Mouse (Mus musculus) frontal cortex, postnatal 14 days (tissue): ENCODE results near the gene Gm47791.

ENCODE experiments used
- DNase-seq, 2 experiments: peaks; one replicate each; pipeline ENCODE4 v3.0.0; 2022; ENCODE audit warnings: low spot score in 2 of 2

The Gm47791 gene

DNA sequence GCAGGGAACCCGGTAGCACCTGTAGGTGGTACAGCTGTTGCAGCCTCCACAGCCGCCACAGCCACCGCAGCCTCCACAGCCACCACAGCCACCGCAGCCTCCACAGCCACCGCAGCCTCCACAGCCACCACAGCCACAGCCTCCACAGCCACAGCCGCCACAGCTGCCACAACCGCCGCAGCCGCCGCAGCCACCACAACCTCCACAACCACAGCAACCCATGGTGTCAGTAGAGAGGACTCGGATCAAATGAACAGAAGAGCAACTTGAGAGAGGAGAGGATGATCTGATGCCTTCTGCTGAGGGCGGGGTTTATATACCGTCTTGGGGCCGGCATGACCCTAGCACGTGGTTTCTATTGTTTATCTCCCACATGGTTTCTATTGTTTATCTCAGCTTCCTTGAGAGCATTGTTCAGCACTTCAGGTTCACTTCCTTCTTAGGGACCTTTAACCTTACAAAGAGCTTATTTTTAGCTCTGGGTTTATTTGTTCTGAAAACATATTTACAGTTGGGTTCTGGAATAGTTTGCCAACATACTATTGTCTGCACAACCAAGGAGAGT, at the start of gene Gm47791:
TSS of gene Gm47791 (minus strand) at position 222 of the 565 bp plus-strand sequence.
- no peak for DNase-seq

DNA sequence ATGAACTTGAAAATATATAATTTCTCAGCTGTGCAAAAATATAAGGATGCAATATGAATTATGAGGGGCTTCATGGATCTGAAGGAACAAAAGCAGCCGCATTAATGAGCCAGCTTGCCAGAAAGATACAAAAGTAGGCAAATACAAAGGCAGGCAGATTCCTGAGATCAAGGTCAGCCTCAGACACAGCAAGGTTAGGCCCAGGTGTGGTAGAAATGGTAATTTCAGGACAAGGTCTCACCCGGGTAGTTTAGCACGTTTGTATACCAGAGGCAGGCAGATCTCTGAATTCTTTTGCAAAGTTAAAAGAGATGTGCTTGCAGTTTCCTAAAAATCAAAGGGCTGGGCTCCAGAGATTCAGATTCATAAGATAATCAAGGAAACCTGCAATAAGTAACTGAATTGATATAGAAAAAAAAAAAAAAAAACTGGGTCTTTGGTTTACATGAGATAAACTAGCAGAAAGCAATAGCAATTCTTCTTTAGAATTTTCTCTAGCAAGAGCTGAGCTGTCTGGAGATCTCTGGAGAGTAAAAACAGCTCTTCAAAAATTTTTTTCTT, 49.7 kb upstream of the Gm47791 start:
- DNase-seq, result no peak

DNA sequence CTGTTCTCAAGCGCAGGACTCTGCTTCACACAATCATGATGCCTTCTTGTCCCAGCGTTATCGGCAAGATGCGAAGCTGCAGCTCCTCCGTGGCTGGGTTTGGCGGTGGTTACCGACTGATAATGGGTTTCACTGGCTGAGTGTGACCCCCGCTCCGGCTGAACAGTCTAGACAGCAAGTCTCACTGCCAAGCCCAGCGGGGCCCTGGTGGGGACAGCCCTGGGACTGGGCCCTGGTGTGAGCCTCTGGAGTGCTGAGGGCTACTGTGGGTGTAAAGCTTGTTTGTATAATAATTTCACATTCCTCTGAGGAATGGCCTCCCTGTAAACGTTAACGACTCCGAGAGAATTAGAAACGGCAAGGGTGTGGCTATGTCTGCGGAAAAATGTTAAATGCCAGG, 49.1 kb upstream of the Gm47791 start:
- DNase-seq, result no peak

DNA sequence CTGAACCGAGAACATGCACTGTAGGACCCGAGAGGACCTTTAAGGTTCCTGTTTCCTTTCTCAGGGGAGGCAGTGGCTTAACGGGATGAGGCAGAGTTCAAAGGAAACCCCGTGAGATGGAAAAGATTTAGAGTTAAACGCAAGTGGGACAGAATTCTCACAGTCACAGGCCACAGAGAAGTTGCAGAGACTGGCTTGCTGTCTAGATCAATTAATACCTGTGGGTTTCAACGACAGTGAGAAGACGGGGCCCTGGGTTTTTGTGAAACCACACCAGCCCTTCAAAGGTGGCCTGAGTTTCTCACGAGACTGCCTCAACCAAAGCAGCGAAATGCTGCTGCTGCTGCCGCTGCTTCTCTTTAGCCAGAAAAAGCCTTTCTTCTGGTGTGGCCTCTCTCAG, 48.3 kb upstream of the Gm47791 start:
- DNase-seq, result no peak

DNA sequence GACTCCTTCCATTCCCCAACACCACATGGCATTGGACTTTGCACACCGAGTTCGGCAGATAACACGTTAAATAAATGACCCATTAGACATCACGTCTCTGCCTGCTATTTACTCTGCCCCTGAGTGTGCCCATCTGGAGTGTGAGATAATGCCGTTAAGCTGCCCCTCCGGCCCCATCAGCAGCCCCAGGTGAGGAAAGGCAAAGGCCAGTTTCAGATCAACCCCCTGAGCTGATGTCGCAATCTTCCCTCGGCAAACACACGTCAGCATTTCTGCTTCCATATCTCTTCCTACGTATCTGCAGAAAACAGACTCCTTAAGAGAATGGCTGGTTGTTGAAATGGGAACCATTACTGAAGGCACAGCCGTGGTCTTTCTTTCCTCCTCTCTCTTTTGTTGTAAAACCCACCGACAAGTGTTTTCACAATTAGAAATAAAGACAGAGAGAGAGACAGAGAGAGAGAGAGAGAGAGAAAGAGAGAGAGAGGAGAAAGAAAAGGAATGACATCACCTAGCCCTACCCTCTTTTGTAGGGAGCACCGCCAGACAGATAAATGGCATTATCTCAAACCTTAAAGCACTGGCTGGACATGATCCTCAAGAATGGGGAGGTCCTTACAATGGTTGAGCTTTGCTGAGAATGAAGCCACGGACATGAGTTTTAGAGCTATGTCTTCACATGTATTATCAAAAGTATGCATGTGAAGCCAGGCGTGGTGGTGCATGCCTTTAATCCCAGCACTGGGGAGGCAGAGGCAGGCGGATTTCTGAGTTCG, 45.1 kb upstream of the Gm47791 start:
- DNase-seq, result no peak

DNA sequence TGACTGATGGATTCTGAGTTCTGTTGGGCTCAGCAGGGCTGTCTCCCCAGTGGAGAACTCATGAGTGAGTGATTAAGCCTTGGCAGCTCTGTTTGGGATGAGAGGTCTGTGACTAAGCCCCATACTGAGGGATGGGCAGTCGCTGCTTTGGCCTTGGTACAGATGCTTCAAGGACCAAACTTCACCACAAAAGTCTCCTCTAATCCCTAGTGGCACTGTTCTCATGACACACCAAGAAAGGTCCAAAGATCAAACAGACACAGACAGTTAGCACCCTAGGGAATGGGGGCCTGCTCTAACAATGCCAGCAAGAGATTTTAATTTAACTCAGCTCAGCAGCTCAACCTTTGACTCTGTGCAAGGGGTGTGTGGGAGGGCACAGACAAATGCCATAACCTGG, 40.7 kb upstream of the Gm47791 start:
- no peak for DNase-seq

DNA sequence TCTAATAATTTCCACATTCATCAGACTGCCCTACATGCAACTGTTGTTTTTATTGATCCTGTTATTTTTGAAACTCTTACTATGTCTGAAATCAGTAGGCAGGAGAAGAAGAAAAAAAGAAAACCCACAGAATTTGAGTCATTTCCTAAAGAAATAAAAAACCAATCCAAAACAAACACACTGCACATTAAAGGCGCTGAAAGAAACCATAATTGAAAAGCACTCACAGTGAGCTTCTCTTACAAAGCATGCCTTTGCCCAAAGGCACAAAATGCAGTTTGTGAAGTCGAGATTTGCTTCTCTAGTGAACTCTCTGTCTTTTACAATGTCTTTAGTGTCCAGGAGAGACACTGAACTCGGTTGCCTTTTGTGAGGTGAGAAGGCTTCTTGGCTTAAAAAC, 37.5 kb upstream of the Gm47791 start:
- DNase-seq, result no peak

DNA sequence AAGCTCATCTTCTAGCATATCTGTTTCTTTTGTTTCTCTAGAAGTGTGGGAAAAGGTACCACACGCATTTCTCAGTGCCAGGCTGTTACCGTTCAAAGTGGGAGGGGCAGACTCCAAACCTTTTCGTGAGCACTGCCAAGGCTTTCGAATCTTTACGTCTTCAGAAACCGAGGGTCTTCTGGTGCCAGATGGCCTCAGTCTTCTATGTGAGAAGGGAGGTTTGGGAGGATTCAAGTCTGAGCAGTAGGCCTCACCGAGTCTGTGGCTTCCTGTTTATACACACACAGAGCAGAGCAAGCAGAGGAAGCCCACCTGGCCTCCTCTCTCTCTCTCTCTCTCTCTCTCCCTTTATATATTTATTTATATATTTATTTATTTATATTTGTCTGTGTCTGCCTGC, 36.2 kb upstream of the Gm47791 start:
- no peak for DNase-seq

DNA sequence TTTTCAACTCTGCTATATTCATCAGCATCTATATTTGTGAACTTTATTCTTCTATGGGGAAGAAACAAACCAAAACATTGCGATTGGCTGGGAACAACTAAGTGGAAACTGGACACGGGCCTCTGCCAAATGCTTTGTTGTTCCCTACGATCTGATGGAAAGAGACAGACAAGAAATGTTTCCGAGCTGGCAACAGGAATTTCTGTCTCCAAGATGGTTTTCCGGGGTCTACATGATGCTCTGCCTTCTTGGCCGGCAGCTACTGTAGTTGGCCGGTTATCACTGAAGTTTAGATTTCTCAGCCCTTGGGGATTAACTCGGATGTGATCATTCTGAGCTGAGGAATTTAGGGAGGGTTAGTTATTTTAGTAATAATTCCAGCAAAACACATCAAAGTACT, 35.3 kb upstream of the Gm47791 start:
- no peak for DNase-seq

DNA sequence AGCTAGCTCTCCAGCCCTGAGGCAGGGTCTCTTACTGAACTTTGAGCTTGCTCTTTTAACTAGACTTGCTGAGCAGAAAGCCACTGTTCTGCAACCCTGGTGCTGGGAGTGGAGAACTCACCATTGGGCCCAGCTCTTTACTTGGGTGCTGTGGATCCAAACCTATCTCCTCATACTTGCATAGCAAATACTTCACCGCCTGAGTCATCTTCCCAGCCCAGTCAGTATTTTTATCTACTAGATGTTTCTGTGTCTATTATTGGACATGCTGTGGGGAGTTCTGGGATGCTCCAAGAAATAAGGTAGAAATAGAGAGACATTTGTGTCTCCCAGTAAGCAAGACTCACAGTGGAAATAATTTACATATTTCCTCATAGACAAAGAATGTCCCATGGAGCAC, 33.0 kb upstream of the Gm47791 start:
- DNase-seq, result no peak

DNA sequence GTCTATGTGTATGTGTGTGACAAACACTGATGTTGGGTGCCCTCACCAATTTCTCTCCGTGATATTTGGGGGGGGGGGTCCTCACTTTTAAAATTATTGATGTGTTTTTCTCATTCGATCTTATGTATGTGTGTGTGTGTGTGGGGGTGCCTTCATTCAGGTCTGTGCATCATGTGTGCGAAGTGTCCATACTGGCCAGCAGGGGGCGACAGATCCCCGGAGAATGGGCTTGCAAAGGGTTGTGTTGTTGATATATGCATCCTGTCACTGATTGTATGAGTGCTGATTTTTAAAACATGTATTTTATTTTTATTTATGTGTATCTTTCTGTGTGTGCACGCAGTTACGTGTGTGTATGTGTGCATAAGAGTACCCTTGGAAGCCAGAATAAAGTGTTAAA, 32.6 kb upstream of the Gm47791 start:
- DNase-seq, result no peak

DNA sequence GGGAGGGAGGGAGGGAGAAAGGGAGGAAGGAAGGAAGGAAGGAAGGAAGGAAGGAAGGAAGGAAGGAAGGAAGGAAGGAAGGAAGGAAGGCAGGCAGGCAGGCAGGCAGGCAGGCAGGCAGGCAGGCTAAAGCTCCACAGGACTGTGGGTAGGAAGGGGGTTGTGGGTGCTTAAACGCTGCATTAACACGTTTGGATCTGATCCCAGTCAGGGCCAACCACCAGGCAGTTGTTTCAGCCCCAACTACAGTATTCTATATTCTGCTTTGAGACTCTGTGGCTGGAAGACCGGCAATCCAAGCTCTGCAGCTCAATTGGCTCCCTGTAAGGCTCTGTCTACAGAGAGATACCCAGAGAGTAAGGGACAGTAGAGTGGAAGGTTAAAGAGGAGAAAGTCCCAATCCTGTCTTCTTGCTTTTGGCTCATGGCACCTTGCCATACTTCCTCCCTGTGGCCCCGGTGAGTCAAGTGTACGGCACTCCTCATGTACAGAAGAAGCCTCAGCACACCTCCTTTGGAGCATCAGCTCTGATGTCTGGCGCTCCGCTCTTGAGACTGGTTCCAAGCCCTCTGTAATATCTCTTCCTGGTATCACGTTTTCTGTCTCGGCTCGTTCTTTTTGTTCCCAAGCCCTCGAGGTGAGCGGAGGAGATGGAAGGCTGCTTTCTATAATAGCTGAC, 30.2 kb upstream of the Gm47791 start:
- no peak for DNase-seq

DNA sequence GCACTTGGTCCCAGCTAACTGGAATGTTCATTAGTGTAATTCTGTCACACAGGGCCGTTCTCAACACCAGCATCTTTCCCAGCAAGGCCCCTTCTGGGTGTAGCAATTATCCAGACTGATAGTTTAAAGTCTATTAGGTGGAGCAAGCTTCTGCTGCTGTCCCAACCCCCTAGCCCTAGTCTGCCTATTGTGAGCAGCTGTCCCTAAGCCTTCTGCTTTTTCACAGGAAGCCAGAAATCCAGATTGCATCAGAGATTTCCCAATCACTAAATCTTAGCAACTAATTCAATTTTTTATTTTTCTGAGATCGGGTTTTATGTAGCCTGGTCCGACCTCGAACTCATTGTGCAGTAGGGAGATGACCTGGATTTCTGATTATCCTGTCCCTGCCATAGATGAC, 27.9 kb upstream of the Gm47791 start:
- no peak for DNase-seq

DNA sequence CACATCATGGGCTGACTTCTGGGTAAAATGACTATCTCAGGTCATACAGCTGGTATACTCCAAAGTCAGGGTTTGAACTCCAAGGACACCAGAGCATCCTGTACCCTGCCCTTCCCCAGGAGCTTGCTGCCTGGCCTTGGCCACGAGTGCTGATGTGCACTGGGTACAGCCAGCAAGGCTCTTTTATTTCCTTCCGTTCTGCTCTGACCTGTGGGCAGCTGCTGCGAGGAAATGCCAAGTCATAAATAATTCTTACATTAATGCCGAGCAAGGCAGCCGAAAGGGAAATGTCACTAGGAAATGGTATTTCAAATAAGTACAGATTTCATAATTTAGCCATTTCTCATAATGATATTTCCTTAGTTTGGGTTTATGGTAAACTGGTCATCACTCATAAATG, 27.3 kb upstream of the Gm47791 start:
- DNase-seq, result no peak

DNA sequence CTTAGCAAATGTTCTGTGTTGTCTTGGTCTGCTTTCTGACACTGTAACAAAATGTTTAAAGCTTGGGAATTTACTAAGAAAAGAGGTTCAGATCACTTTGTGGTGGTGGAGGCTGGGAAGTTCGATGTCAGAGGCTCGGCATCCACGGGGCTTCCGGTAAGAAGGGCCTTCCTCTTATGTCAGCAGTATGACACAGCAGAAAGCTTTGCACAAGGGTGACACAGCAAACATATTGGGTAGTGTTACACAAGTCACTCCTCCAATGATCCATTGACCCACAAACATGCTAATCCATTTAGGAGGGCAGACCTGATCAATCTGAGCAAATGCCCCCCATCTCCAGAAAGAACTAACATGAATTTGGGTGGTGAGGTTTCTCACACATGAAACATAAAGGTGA, 26.0 kb upstream of the Gm47791 start:
- DNase-seq, result no peak

DNA sequence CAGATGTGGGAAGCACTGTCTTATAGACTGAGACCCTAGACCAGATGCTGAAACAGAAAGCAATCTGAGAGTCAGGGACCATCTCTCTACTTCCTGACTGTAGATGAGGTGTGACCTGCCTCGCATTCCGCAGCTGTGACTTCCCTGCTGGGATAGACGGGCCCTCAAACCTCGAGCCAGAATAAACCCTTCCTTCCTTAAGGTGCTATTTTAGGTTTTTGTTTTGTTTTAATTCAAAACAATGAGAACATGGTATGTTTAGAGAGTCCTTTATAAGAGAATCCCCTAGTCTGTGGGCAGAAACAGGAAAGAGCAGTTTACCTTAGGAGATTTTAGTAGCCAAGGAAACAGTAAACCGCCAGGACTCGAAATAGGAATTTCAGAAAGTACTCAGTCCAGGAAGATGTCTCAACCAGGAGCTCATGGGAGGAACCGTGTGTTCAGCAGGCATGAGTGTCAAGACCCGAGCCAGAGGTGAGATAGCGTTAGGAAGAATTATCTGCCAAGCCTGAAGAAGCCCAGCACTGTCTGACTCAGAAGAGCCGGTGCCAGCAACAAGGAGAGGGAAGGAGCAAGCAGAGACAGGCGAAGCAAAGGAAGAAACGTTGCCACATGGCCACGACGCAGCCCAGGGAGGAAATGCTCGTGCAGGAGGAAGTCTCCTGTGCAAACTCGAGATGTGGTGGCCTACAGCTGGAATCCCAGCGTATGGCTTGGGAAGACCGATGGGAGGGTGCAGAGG, 24.8 kb upstream of the Gm47791 start:
- DNase-seq, result no peak

DNA sequence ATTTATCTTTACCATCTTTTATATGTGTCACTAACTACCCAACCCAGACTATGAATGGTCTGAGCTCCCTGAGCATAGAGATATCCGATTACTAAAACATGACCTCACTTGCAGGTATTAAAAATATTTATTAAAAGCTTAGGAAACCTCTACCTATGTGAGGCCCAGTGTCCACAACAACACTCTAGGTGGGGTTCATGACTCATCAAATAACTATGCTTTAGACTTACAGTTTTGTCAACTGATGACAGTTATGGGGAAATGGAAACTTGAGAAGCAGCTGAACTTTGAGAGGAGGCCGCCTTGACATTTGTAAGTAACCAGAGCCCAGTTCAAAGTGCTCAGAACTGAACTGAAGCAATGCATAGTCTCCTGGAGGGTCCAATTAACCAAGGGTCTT, 24.2 kb upstream of the Gm47791 start:
- no peak for DNase-seq

DNA sequence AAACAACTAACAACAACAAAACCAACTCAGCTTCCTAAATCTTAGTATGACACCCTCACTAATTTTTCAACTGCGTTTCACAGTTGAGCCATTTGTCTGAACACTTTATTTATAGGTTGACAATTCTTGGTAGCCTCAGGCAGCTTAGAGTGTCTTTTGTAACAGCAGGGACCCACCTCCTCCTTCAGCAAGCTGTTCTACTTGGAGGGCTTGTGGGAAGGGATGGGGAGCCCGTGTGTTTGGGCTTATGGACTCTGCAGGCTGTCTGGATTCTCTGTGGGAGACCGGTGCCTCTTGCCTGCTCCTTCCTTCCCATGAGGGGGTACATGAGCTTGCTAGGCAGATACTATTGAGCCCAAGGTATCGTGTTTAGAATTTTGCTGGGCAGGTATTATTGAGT, 22.9 kb upstream of the Gm47791 start:
- peak in 1 of 2 experiments; percentile 28 for DNase-seq

DNA sequence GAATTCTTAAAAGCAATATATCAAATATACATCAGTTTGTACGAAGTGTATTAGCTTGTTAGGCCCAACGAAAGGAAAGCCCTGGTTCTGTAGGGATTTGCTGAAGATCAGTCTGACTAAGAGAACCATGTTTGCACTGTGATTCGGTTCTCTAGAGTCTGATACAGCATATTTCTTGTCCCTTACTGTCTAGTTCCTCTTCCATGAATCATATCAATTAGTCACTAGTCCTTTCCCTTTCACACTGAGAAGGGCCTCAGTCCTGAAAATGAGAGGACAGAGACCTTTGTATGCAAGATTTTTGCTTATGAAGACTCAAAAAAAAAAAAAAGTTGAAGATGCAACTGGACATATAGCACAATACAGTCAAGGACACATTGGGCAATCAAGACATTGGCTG, 22.1 kb upstream of the Gm47791 start:
- no peak for DNase-seq

DNA sequence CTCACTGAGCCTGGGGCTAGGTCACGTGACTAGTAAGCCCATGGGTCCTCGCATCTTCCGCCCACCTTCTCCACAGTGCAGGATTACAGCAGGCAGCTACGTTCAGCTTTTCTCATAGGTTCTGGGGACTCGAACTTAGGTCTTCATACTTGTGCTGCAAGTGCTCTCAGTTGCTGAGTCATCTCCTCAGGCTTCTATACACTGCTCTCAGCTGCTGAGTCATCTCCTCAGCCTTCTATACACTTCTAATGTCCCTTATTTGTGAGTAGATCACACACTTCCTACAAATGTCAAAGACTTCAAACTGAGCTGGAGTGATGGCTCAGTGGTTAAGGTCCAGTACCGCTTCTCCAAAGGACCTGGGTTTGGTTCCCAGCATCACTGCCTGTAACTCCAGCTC, 21.2 kb upstream of the Gm47791 start:
- no peak for DNase-seq

DNA sequence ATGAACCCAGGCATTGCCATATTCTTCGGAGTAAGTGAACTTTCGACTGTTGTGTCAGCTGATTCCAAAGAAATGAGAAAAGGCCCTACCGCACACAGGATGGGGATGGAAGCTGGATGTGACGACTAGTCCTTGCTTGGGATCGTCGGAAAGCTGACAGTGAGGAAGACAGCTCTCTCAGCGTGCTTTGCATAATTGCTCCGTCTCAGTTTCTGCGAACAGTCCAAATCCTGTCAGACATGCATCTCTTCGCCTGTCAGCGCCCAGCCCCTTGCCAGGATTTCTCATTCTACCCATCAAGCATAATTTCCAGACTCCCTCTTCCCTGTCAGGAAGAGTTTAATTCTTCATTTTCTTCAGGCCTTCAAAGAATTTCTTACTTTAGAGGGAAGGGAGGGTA, 20.1 kb upstream of the Gm47791 start:
- DNase-seq, result no peak

DNA sequence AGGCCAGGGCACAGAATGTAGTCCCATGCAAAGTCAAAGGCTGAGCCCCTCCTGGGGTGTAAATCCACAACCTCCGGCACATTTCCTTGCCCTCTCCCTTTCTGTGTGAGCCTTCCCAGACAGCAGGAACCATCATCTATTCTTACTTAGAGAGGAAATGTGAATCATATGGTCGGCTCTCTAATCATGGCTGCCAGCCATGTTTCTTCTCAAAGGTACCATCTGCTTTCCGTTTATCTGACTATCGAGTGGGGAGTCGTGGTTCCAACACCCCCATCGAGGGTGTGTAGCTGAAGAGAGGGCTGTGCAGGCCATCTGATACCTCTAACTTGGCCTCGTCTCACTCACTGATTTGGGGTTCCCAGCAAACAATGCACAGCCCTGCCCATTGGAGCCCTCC, 17.0 kb upstream of the Gm47791 start:
- DNase-seq, result no peak
